Mouse (Mus musculus) embryonic facial prominence, embryonic 10.5 days (tissue): Measurements from ENCODE around the gene Sfn. TPM values are rescaled to one million over a fixed set of nuclear protein-coding genes. Genes with fewer than 3 reads are reported as not detected.

ENCODE experiments used
- DNase-seq: peaks from one replicate; pipeline ENCODE4 v3.0.0-alpha.2; 2017; ENCODE audit warnings: low spot score
- H3K27ac ChIP-seq: fragments of 300-500 bp; sonication (generic); replicated peaks from 2 replicates; pipeline ENCODE4 v1.5.1; 2016; ENCODE audit warnings: mild to moderate bottlenecking
- H3K27me3 ChIP-seq: fragments of 300-500 bp; sonication (generic); replicated peaks from 2 replicates; pipeline ENCODE4 v1.6.1; 2016; ENCODE audit warnings: low read depth, mild to moderate bottlenecking; ENCODE audit not compliant: poor library complexity, severe bottlenecking
- H3K36me3 ChIP-seq: fragments of 300-500 bp; sonication (generic); replicated peaks from 2 replicates; pipeline ENCODE4 v1.6.1; 2016; ENCODE audit warnings: mild to moderate bottlenecking, moderate library complexity
- H3K4me1 ChIP-seq: fragments of 300-500 bp; sonication (generic); 2 replicates; pipeline ENCODE4 v1.6.1; 2016
- H3K4me3 ChIP-seq: fragments of 300-500 bp; sonication (generic); 2 replicates; pipeline ENCODE4 v1.5.1; 2016; ENCODE audit warnings: mild to moderate bottlenecking, moderate library complexity
- H3K9me3 ChIP-seq: fragments of 300-500 bp; sonication (generic); 2 replicates; pipeline ENCODE4 v1.6.1; 2016; ENCODE audit warnings: mild to moderate bottlenecking
- WGBS: fragments of 180-500 bp; shearing (Covaris S2); methylation state at CpG from one replicate; pipeline ENCODE4 v1.1.7; 2016; 5-methylcytosine and 5-hydroxymethylcytosine counted together
- polyA plus RNA-seq: library from polyadenylated mRNA; unstranded; fragments of >200 nt; fragmentation: Nextera tagmentation; extraction: Ambion mirVana; gene quantifications from 2 replicates; pipeline ENCODE4 v1.2.1, GENCODE M21; 2016

Sfn gene
- polyA plus RNA-seq, 1 experiment from 2014 or later: 35.7 TPM

- 94% methylated on average over 8 of the region's 8 CpGs for WGBS
- H3K4me1 ChIP-seq: peaks cover 3% of the 10 kb centered on the region; the same call in 1 of the 2 replicates
- H3K27me3 ChIP-seq: no peaks in the 10 kb centered on the region
- H3K4me3 ChIP-seq: no peak overlapping the region
- peaks cover 8% of the 10 kb centered on the region; the same call in 1 of the 2 replicates for H3K9me3 ChIP-seq
- no peak overlapping the region for H3K27ac ChIP-seq
- H3K36me3 ChIP-seq: peaks cover 93% of the 10 kb centered on the region
- no peak for DNase-seq
Measured at GRCm38 (mm10) chr4:133614274-133614761, 12.3 kb upstream of the Sfn start.

DNA sequence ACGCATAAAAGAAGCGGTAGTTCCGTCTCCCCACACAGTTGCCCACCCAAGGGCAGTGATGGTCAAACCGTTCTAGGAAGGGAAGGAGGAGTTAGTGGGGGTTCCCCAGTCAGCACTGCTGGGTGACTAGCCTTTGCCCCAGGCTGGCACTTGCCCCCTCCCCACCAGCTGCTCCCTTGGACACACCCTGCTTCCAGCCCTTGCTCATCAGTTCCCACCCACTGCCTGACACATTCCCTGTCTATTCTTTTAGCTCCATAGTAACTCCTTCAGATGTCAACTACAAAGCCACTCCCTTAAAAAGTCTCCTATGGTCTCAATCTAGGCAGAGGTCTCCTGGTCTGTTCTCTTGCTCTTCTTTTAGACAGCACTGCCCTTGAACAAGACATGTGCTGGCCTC is 11.9 kb upstream of the Sfn start:
- H3K36me3 ChIP-seq: peaks cover 93% of the 10 kb centered on the region
- WGBS: 93% methylated on average over 4 of the region's 4 CpGs
- H3K27me3 ChIP-seq: no peaks in the 10 kb centered on the region
- DNase-seq: no peak
- H3K4me1 ChIP-seq: peaks cover 3% of the 10 kb centered on the region; the same call in 1 of the 2 replicates
- H3K9me3 ChIP-seq: peaks cover 8% of the 10 kb centered on the region; the same call in 1 of the 2 replicates
- no peak overlapping the region for H3K27ac ChIP-seq
- H3K4me3 ChIP-seq: no peak overlapping the region

GRCm38 (mm10) chr4:133613026-133613425 is 11.1 kb upstream of the Sfn start:
- H3K4me3 ChIP-seq: no peak overlapping the region
- DNase-seq: no peak
- no peaks in the 10 kb centered on the region for H3K27me3 ChIP-seq
- peaks cover 96% of the 10 kb centered on the region for H3K36me3 ChIP-seq
- H3K9me3 ChIP-seq: peaks cover 8% of the 10 kb centered on the region; the same call in 1 of the 2 replicates
- 95% methylated on average over 8 of the region's 8 CpGs for WGBS
- H3K4me1 ChIP-seq: peaks cover 3% of the 10 kb centered on the region; the same call in 1 of the 2 replicates
- H3K27ac ChIP-seq: no peak overlapping the region

GRCm38 (mm10) chr4:133612416-133612815 is 10.4 kb upstream of the Sfn start:
- no peaks in the 10 kb centered on the region for H3K27me3 ChIP-seq
- 94% methylated on average over 7 of the region's 7 CpGs for whole genome bisulfite sequencing
- no peak overlapping the region for H3K4me3 ChIP-seq
- no peak overlapping the region for H3K27ac ChIP-seq
- H3K4me1 ChIP-seq: peaks cover 3% of the 10 kb centered on the region; the same call in 1 of the 2 replicates
- H3K36me3 ChIP-seq: peaks cover 95% of the 10 kb centered on the region
- peaks cover 8% of the 10 kb centered on the region; the same call in 1 of the 2 replicates for H3K9me3 ChIP-seq
- DNase-seq: no peak

DNA sequence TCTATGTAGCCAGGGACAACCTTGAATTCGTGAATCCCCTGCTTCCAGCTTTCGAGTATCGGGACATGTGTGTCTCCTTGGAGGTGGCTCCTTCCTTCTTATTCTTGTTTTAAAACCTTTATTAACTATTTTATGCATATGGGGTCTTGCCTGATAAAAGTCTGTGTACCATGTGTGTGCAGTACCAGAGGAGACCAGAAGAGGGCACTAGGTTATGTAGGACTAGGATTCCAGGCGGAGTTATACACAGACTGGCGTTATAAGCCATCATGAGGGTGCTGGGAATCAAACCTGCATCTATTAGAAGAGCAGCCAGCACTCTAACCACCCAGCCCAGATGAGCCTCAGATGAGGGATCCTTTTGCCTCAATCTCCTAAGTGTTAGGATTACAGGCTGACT is 9.8 kb upstream of the Sfn start:
- Histone ChIP-seq H3K4me1 (peaks cover 8% of the 10 kb centered on the region; the same call in 1 of the 2 replicates), H3K4me3 (no peak overlapping the region)

DNA sequence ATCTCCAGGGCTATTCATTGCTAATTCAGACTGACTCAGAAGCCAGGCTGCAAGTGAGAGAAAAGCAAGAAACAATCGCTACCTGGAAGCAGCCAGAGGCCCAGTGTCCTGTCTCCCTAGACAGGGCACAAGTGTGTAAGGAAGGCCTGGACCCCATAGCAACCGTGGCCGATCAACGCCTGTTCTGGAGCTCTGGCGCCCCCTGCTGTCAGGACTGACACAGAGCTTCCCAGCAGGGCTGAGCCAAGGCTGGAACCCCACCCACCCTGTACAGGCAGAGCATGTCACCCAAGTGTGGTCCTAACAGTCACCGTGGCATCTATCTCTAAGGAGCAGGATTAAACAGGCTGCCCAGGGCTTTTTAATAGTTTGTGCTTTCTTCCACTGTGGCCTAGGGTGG is 7.8 kb upstream of the Sfn start:
- DNase-seq: peak; percentile 86
- Histone ChIP-seq H3K27ac (no peak overlapping the region), H3K4me3 (no peak overlapping the region), H3K27me3 (no peaks in the 10 kb centered on the region), H3K9me3 (peaks cover 8% of the 10 kb centered on the region; the same call in 1 of the 2 replicates), H3K36me3 (peaks cover 97% of the 10 kb centered on the region), H3K4me1 (peaks cover 18% of the 10 kb centered on the region; the same call in 1 of the 2 replicates)
- WGBS: 19% methylated on average over 6 of the region's 6 CpGs

More for the DNA sequence above, 9.8 kb upstream of the Sfn start:
- Histone ChIP-seq H3K27ac (no peak overlapping the region), H3K36me3 (peaks cover 95% of the 10 kb centered on the region), H3K27me3 (no peaks in the 10 kb centered on the region), H3K9me3 (peaks cover 8% of the 10 kb centered on the region; the same call in 1 of the 2 replicates)
- WGBS: 94% methylated on average over 5 of the region's 5 CpGs
- no peak for DNase-seq

DNA sequence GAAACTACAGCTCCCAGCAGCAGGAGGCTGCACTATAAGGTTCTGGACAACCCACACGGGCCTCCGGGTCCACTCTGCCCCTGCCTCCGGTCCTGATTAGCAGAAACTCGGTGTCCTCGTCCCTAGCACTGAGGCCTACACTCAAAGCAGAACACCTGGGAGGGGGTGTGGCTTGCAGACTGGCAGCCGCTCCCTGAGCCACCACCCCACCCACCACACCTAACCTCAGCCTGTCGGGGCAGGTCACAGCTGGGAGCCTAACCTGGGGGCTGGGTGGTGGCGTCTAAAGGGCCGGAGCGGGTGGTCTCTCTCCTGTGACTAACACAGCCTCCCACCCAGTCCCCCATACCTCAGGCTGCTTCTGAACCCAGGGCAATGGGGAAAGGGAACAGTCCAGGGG is 5.3 kb upstream of the Sfn start:
- Histone ChIP-seq H3K4me1 (peaks cover 23% of the 10 kb centered on the region; the same call in 1 of the 2 replicates), H3K27me3 (peaks cover 13% of the 10 kb centered on the region), H3K27ac (no peak overlapping the region), H3K36me3 (peaks cover 90% of the 10 kb centered on the region), H3K4me3 (no peak overlapping the region), H3K9me3 (peaks cover 5% of the 10 kb centered on the region; the same call in 1 of the 2 replicates)
- no peak for DNase-seq
- 77% methylated on average over 10 of the region's 10 CpGs for WGBS

- Histone ChIP-seq H3K9me3 (no peaks in the 10 kb centered on the region), H3K4me3 (no peak overlapping the region), H3K4me1 (peaks cover 34% of the 10 kb centered on the region), H3K27ac (peak overlapping the region; percentile 46; the same call in 1 of the 2 replicates), H3K27me3 (peaks cover 33% of the 10 kb centered on the region), H3K36me3 (peaks cover 71% of the 10 kb centered on the region)
- 41% methylated on average over 9 of the region's 9 CpGs for WGBS
- peak; percentile 56 for DNase-seq
Measured at GRCm38 (mm10) chr4:133605330-133605729, 3.4 kb upstream of the Sfn start.

GRCm38 (mm10) chr4:133604856-133605255 is 2.9 kb upstream of the Sfn start:
- Histone ChIP-seq H3K36me3 (peaks cover 67% of the 10 kb centered on the region), H3K27ac (peak overlapping the region; percentile 46; the same call in 1 of the 2 replicates), H3K4me1 (peaks cover 39% of the 10 kb centered on the region), H3K9me3 (no peaks in the 10 kb centered on the region), H3K4me3 (no peak overlapping the region), H3K27me3 (peaks cover 37% of the 10 kb centered on the region)
- DNase-seq: peak; percentile 32
- 51% methylated on average over 6 of the region's 6 CpGs for WGBS

- no peak for DNase-seq
- WGBS: 90% methylated on average over 7 of the region's 7 CpGs
- peaks cover 43% of the 10 kb centered on the region for H3K4me1 ChIP-seq
- H3K9me3 ChIP-seq: no peaks in the 10 kb centered on the region
- no peak overlapping the region for H3K4me3 ChIP-seq
- H3K36me3 ChIP-seq: peaks cover 60% of the 10 kb centered on the region
- peak overlapping the region; percentile 40; the same call in 1 of the 2 replicates for H3K27ac ChIP-seq
- peaks cover 44% of the 10 kb centered on the region for H3K27me3 ChIP-seq
Measured at GRCm38 (mm10) chr4:133604175-133604574, 2.2 kb upstream of the Sfn start.

DNA sequence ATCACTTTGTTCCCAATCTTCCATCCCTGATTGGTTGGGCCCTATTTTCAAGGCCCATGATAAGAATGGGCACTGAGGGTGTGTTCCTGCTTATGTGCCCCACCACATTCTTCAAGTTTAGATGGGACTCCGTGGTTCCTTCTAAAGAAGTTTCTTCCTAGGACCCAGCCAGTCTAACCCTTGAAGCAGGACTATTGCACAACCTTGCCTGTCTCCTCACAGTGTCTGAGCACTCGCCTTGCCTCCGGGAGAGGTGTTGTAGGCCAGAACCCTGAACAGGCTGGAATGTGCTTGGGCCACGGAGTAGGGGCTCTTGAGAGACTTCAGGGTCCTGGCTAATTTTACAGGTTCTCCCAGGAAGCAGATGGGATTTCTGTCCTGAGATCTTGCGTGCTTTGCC is 1.1 kb upstream of the Sfn start:
- Histone ChIP-seq H3K27ac (no peak overlapping the region), H3K36me3 (peaks cover 49% of the 10 kb centered on the region), H3K4me1 (peaks cover 52% of the 10 kb centered on the region), H3K27me3 (peaks cover 55% of the 10 kb centered on the region), H3K9me3 (no peaks in the 10 kb centered on the region), H3K4me3 (no peak overlapping the region)
- WGBS: 92% methylated on average over 5 of the region's 5 CpGs
- DNase-seq: no peak

GRCm38 (mm10) chr4:133600306-133600705 is 1.7 kb downstream of the Sfn start:
- Histone ChIP-seq H3K4me3 (peak overlapping the region; percentile 64), H3K27ac (peak overlapping the region; percentile 66), H3K27me3 (peaks cover 64% of the 10 kb centered on the region), H3K9me3 (no peaks in the 10 kb centered on the region), H3K36me3 (peaks cover 23% of the 10 kb centered on the region), H3K4me1 (peaks cover 46% of the 10 kb centered on the region)
- no peak for DNase-seq
- 18% methylated on average over 9 of the region's 9 CpGs for WGBS

DNA sequence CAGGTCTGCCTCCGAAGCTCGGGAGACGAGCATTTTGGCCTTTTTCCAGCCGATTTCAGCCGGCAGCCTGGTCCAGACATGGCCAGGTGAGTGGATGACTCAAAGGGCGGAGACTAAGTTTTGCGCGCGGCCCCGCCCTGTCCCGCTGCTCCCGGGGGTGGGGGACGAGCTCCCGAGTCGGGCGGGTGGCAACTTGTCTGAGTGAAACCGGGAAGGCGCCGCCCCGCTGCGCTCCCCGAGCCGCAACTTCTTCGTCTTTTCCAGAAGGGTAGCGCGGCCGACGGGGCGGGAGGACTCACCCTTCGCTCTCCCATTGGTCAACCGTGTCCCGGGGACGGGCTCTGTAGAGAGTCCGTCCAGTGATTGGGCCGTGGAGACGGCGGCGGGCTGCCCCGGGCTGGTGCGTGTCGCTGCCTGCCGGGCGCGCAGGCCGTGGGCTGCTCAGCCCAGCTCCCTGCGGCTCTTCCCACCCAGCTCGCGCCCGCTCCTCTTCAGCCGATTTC is 2.3 kb downstream of the Sfn start:
- Histone ChIP-seq H3K27ac (peak overlapping the region; percentile 66), H3K27me3 (peaks cover 64% of the 10 kb centered on the region)
- under 1% methylated on average over 50 of the region's 50 CpGs for WGBS

More for the DNA sequence above, 2.3 kb downstream of the Sfn start:
- no peaks in the 10 kb centered on the region for H3K9me3 ChIP-seq
- peak; percentile 93 for DNase-seq
- H3K4me3 ChIP-seq: peak overlapping the region; percentile 64
- peaks cover 17% of the 10 kb centered on the region for H3K36me3 ChIP-seq
- peaks cover 43% of the 10 kb centered on the region for H3K4me1 ChIP-seq
